Mouse (Mus musculus) small intestine, adult 2 months (tissue): ENCODE data around the gene Comt. TPM values are rescaled to one million over a fixed set of nuclear protein-coding genes. Genes with fewer than 3 reads are reported as not detected.

Experiments
- H3K27ac ChIP-seq: fragments of 200-500 bp; 2 replicates; pipeline ENCODE4 v1.5.1; 2012; ENCODE audit warnings: low read depth, low read length, control low read depth, inconsistent platforms; ENCODE audit not compliant: insufficient read depth
- H3K27me3 ChIP-seq: fragments of 200-500 bp; 2 replicates; pipeline ENCODE4 v1.6.1; 2012; ENCODE audit warnings: mild to moderate bottlenecking, moderate library complexity, low read length, inconsistent platforms; ENCODE audit not compliant: control insufficient read depth, insufficient read depth
- H3K36me3 ChIP-seq: fragments of 200-500 bp; 2 replicates; pipeline ENCODE4 v1.6.1; 2012; ENCODE audit warnings: mild to moderate bottlenecking, low read length, control low read depth, inconsistent platforms; ENCODE audit not compliant: control insufficient read depth, insufficient read depth
- H3K4me1 ChIP-seq: fragments of 200-500 bp; 2 replicates; pipeline ENCODE4 v1.6.1; 2012; ENCODE audit warnings: low read length, inconsistent platforms, mixed read lengths; ENCODE audit not compliant: control insufficient read depth, insufficient read depth, insufficient read length
- H3K4me3 ChIP-seq: fragments of 200-500 bp; 2 replicates; pipeline ENCODE4 v1.5.1; 2012; ENCODE audit warnings: low read depth, mild to moderate bottlenecking, control low read depth, inconsistent platforms, low read length, moderate library complexity
- CTCF ChIP-seq: fragments of 200-500 bp; IDR thresholded peaks from 2 replicates; pipeline ENCODE4 v1.5.1; 2012; ENCODE audit warnings: low read depth, mild to moderate bottlenecking, control low read depth, inconsistent platforms, low read length, moderate library complexity, mixed read lengths; ENCODE audit not compliant: insufficient replicate concordance, insufficient read length; ENCODE audit errors: extremely low read depth
- POLR2A ChIP-seq: fragments of 200-500 bp; IDR thresholded peaks from 2 replicates; pipeline ENCODE4 v1.6.1; 2012; ENCODE audit warnings: low read depth, mild to moderate bottlenecking, control low read depth, inconsistent platforms, low read length, moderate library complexity
- WGBS: fragments of 180-500 bp; shearing (Covaris S2); methylation state at CpG from one replicate; pipeline ENCODE4 v1.1.7; 2018; 5-methylcytosine and 5-hydroxymethylcytosine counted together
- polyA plus RNA-seq: library from polyadenylated mRNA; depleted of rRNA; stranded (reverse); fragments of >200 nt; gene quantifications from 2 replicates; pipeline ENCODE4 v1.2.3, GENCODE M21; 2012

Comt gene
- polyA plus RNA-seq, 1 experiment: 214 TPM

DNA sequence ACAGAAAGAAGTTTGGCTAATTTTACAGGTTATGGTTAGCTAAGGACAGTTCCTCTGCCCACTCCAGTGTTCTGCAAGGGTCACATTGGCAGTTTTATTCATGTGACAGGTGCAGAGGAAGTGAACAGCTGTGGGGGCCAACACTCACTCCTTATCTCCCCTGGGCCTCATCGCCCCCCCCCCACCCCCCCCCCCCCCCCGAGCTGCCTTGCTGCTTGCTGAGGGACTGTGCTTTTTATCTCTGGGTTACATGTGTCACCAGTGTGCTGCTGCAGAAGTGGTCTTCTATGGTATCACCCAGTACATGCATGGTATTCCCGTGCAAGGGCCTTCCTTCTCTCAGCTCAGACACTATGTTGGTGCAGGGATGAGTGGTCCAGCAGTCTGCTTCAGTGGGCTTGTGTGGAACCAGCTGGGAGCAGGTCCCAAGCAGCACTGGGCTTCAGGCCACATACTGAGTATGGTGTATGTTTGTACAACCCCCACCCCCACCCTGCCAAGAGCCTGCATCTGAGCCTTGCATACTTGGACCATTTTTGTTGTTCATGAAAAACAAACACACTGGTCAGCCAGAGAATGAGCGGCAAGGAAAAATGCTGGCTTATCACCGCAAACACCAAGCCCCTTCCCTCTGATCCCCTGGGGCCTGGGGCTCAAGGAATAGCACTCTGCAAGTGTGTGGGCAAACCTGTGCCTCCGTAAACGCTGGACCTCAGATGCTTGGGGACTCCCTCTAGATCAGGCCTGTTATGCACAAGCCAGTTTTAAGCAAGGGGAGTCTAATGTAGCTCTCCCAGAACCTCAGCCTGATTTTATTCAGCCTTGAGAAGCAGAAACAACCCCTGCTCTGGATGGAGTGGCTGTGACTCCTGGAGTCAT, 38.7 kb downstream of the Comt start:
- H3K27ac ChIP-seq: peak overlapping the region; percentile 51
- 61% methylated on average over 6 of the region's 7 CpGs for WGBS
- H3K4me1 ChIP-seq: peaks cover 13% of the 10 kb centered on the region
- no peaks in the 10 kb centered on the region for H3K27me3 ChIP-seq
- no peak for TF ChIP-seq POLR2A
- no peak for TF ChIP-seq CTCF
- H3K36me3 ChIP-seq: no peaks in the 10 kb centered on the region
- no peak overlapping the region for H3K4me3 ChIP-seq

DNA sequence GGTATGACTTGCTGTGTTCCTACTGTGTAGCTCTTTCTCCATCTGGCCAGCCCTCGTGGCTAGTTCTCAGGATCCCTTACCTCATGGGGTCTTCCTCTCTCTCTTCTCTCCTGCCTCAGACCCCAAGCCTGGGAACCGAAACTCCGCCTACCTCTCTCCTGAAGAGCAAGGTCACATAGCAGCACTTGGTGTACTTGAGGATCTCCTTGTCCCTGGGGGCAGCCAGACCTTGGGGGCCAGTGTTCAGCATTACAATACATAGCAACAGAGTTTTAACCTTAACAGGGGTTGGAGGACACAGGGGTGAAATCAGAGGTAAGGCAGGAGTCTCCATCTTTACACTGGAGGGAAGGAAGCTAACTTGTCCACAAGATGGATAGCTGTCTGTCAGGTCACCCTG, 39.7 kb downstream of the Comt start:
- TF ChIP-seq POLR2A: no peak
- TF ChIP-seq CTCF: no peak
- Histone ChIP-seq H3K27me3 (no peaks in the 10 kb centered on the region), H3K27ac (peak overlapping the region; percentile 21; the same call in 1 of the 2 replicates), H3K36me3 (no peaks in the 10 kb centered on the region), H3K4me3 (no peak overlapping the region), H3K4me1 (peaks cover 10% of the 10 kb centered on the region; the same call in 1 of the 2 replicates)
- WGBS: 76% methylated on average over 3 of the region's 3 CpGs

DNA sequence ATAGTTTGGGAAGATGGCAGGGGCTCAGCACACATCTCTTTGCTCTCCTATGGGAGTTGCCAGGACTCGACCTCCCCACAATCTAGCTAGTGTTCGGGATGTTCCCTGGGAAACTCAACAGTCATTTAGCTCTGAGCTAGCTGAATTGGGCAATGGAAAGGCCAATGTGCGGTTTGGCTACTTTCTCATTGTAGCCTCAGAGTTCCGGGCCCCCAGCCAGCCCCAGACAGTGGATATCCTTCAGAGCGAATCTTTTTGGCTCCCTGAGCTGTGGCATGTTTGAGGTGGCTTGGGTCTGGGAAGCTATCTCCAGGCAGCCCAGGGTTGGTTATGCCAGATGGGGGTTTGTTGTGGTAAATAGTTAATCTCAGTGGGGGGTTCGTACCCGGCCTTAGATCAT, 40.2 kb downstream of the Comt start:
- Histone ChIP-seq H3K4me3 (no peak overlapping the region), H3K4me1 (peaks cover 10% of the 10 kb centered on the region; the same call in 1 of the 2 replicates), H3K27me3 (no peaks in the 10 kb centered on the region), H3K27ac (peak overlapping the region; percentile 21), H3K36me3 (no peaks in the 10 kb centered on the region)
- 75% methylated on average over 7 of the region's 7 CpGs for WGBS
- TF ChIP-seq POLR2A: no peak
- no peak for TF ChIP-seq CTCF

DNA sequence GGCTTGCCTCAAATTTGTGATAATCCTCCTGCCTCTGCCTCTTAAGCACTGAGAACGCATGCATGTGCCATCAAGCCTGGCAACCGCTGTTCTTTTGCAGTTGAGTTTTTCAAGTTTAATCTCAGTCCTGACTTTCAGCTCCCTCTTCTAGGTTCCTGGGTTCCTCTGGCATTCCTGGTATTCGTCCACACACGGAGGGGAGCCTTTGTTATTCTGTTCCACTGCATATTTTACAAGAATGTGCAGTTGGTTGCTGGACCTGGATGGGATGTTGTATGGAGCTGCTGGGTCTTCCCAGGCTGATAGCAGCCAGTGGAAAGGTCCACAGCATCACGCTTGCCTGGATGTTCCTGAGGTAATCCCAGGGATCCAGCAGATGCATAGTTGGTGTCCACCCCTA, 41.2 kb downstream of the Comt start:
- WGBS: 83% methylated on average over 5 of the region's 5 CpGs
- Histone ChIP-seq H3K27me3 (no peaks in the 10 kb centered on the region), H3K36me3 (no peaks in the 10 kb centered on the region), H3K4me3 (no peak overlapping the region), H3K4me1 (peaks cover 7% of the 10 kb centered on the region; the same call in 1 of the 2 replicates), H3K27ac (no peak overlapping the region)
- TF ChIP-seq CTCF (no peak), POLR2A (no peak)

DNA sequence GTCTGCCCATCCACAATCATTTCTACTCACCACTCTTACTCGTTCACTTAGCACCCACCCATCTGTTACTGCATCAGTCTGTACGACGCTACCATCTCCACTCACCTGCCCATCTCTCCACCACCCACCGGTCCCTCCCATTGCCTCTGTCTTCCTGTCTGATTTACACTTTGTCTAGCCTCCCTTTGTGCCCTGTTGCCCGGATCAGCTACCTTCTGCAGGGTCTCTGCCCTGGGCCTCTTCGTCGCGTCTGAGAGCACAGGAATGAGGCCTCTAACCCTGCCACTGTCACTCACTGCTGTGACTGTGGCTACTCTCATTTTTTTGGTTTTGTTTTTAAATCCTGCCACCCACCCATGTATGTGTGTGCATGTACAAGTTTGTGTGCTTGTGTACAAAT, 42.0 kb downstream of the Comt start:
- H3K27me3 ChIP-seq: no peaks in the 10 kb centered on the region
- H3K36me3 ChIP-seq: no peaks in the 10 kb centered on the region
- 92% methylated on average over 8 of the region's 8 CpGs for WGBS
- peaks cover 7% of the 10 kb centered on the region; the same call in 1 of the 2 replicates for H3K4me1 ChIP-seq
- no peak overlapping the region for H3K27ac ChIP-seq
- no peak overlapping the region for H3K4me3 ChIP-seq
- TF ChIP-seq POLR2A (no peak), CTCF (no peak)

DNA sequence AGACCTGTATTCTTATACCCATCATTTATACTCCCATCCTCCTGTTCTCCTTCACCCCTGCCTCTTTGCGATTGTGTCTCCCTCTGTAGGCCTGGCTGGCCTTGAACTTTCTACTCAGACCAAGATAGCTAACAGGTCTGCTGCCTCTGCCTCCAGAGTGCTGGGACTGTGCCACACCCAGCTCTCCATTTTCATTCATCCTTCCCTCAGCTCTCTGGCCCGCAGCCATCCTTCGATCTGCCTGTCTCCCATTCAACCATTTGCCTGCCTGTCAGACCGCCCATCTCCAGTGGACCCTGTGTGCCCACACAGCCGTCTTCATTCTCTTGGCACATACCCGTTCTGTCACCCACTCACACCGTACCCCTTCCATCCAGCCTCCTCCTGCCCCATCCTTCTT, 42.4 kb downstream of the Comt start:
- TF ChIP-seq POLR2A (no peak), CTCF (no peak)
- Histone ChIP-seq H3K36me3 (no peaks in the 10 kb centered on the region), H3K4me1 (peaks cover 7% of the 10 kb centered on the region; the same call in 1 of the 2 replicates), H3K4me3 (no peak overlapping the region), H3K27me3 (no peaks in the 10 kb centered on the region), H3K27ac (peak overlapping the region; percentile 15; the same call in 1 of the 2 replicates)
- WGBS: 68% methylated on average over 7 of the region's 7 CpGs

DNA sequence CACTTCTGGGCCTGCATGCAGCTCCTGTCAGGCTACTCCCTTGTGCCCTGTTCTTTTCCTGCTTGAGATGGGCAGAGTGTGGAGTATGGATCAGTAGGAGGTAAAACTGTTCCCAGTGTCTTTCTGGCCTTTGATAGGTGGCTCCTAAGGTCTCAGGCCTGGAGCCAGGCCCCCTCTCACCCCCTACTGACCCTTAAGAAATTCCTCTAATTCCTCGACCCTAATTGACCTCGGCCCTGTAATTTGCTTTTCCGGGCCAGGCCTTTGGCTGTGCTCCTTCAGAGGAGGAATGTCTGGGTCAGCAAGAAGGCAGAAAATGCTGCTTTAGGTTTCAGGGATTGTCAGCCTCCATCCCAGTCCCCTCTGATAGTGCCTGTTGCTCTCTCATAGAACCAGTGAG, 42.9 kb downstream of the Comt start:
- Histone ChIP-seq H3K4me3 (no peak overlapping the region), H3K27me3 (no peaks in the 10 kb centered on the region), H3K36me3 (no peaks in the 10 kb centered on the region), H3K27ac (peak overlapping the region; percentile 63), H3K4me1 (peaks cover 7% of the 10 kb centered on the region; the same call in 1 of the 2 replicates)
- TF ChIP-seq POLR2A: no peak
- no peak for TF ChIP-seq CTCF
- 75% methylated on average over 3 of the region's 3 CpGs for WGBS
